Mouse (Mus musculus): ENCODE data around the gene Obp2b.

- no peak for TF ChIP-seq CTCF (IDR thresholded peaks at IDR 0.05; ENCODE audit: low read depth, low read length)
- TF ChIP-seq GATA1 (IDR thresholded peaks at IDR 0.05; ENCODE audit: borderline replicate concordance, low read length): no peak
- no peak for TF ChIP-seq TAL1 (conservative IDR thresholded peaks at IDR 0.05; ENCODE audit: low read depth, low read length)
- TF ChIP-seq GATA2 (IDR thresholded peaks at IDR 0.05; ENCODE audit: borderline replicate concordance, low read depth, low read length): no peak
- no peak for TF ChIP-seq POLR2AphosphoS5 (IDR thresholded peaks at IDR 0.05; ENCODE audit: insufficient replicate concordance, low read depth, low read length)
Measured at GRCm38 (mm10) chr2:25780921-25781320, 44.1 kb downstream of the Obp2b start.
